Mouse (Mus musculus): ENCODE measurements at regions not wholly inside any gene's neighbourhood (a gene's known extent, or its start where the extent isn't known, plus 50 kb on each side); places are given as distances from the start of the nearest gene placed in this dataset.

DNA sequence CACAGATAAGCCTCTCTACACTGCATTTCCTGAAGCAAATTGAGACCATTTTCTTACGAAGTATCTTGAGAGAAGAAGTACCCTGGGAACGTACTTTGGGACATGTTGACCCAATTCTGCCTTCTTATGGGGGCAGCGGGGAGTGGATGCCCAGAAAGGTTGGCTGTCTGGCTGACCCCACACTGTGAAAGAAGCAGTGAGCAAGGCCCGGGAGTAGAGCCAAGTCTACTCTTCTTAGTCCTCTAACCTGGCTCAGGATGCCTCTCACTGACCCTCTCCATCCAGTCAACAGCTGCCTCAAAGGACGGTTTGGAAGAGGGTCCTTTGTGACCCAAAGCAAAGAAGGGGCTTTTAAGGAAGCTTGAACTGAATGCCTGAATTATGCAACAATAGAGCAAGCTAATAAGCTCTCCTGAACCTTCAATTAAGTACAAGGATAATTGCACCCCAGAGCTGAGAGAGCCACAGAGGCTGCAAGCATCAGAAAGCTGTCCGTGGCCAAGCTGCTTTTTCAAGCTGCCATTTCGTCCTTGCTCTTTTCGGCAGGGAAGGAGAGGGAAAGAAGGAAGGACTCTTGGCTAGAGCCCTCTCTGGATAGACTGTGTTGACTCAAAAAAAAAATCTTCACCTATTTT, 70.3 kb downstream of the Pctp start:
- 77% methylated on average over 8 of the region's 8 CpGs for WGBS

DNA sequence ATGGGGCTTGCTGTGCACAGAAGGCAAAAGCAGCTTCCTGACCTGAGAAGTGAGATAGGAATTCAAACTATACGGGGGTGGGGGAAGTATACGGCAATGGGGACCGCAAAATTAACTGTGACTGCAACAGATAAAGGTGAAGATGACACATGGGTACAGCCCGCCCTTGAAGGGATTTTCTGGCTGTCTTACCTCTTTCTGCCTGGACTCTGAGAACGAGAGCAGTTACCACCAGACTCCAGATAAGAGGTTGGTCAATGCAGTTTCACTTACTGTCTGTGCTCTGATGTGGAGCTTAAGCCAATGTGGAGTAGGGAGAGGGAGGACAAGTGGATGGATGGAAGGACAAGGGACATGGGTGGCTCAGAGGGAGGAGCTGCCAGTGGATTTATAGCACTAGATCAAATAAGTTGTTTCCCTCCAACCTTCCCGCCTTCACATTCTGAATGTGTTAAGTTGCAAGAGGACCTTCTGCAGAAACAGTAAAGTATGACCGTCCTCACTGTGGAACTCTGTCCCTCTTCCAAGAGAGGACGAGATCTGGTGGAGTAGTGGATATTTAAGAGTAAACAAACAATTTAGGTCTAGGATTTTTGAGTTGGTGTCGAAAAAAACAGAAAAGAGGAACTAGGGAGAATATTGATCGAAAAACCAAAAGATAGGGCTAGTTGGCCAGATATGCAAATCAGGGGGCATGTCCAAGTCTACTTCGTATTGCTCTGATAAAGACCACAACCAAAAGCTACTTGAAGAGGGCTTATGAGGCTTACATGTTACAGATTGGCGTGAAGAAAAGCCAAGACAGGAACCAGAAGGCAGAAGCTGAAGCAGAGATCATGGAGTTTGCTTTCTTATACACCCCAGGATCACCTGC, 73.3 kb downstream of the Pctp start:
- no peak for ATAC-seq (ENCODE audit: insufficient read depth, low FRiP score)
- Histone ChIP-seq H3K4me1 (ENCODE audit: control insufficient read depth, insufficient read depth, low read length) (no peaks in the 10 kb centered on the region), H3K4me2 (ENCODE audit: low read depth, low read length) (no peak overlapping the region), H3K9me3 (replicated peaks; ENCODE audit: control insufficient read depth, low read length) (no peaks in the 10 kb centered on the region), H3K27ac (ENCODE audit: low read length) (no peak overlapping the region), H3K36me3 (ENCODE audit: control insufficient read depth, insufficient read depth, low read length) (no peaks in the 10 kb centered on the region), H3K27me3 (ENCODE audit: control insufficient read depth, insufficient read depth, low read length) (no peaks in the 10 kb centered on the region), H3K4me3 (replicated peaks; ENCODE audit: low read length) (no peak overlapping the region), H3K9ac (ENCODE audit: low read length) (no peak overlapping the region)
- WGBS = 78% methylated on average over 12 of the region's 12 CpGs

More for the DNA sequence above, 70.3 kb downstream of the Pctp start:
- H3K27me3 ChIP-seq (ENCODE audit: control insufficient read depth, insufficient read depth, low read length) = no peaks in the 10 kb centered on the region
- no peak overlapping the region for H3K4me2 ChIP-seq (ENCODE audit: low read depth, low read length)
- no peaks in the 10 kb centered on the region for H3K9me3 ChIP-seq (replicated peaks; ENCODE audit: control insufficient read depth, low read length)
- H3K9ac ChIP-seq (ENCODE audit: low read length) = no peak overlapping the region
- no peak overlapping the region for H3K4me3 ChIP-seq (replicated peaks; ENCODE audit: low read length)
- no peaks in the 10 kb centered on the region for H3K36me3 ChIP-seq (ENCODE audit: control insufficient read depth, insufficient read depth, low read length)
- no peak for ATAC-seq (ENCODE audit: insufficient read depth, low FRiP score)
- no peaks in the 10 kb centered on the region for H3K4me1 ChIP-seq (ENCODE audit: control insufficient read depth, insufficient read depth, low read length)
- H3K27ac ChIP-seq (ENCODE audit: low read length) = no peak overlapping the region

DNA sequence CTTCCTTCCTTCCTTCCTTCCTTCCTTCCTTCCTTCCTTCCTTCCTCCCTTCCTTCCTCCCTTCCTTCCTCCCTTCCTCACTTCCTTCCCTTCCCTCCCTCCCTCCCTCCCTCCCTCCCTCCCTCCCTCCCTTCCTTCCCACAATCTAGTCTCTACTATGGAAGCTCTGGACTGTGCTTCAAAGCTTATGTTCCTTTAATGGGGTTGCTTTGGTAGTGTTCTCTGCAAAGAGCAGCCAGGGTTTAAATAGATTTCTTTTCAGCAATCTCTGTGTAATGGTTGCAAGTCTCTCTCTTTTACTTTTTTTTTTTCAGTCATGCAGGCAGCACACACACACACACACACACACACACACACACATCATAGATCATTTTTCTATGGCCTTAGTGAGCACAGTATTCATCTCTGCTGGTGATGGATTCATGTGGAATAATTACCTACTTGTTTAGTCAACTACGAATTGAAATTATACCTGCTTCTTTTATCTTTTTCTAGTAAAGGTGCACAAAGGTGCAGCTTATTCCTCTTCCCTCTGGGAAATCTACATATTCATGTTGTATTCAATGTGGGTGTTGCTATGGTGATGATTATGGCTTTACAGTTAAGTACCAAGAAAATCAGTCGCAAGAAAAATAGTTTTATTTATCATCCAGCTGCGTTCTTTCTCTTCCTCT, 75.1 kb downstream of the Pctp start:
- Histone ChIP-seq H3K9me3 (replicated peaks; ENCODE audit: control insufficient read depth, low read length) (no peaks in the 10 kb centered on the region), H3K4me1 (ENCODE audit: control insufficient read depth, insufficient read depth, low read length) (no peaks in the 10 kb centered on the region), H3K27me3 (ENCODE audit: control insufficient read depth, insufficient read depth, low read length) (no peaks in the 10 kb centered on the region), H3K36me3 (ENCODE audit: control insufficient read depth, insufficient read depth, low read length) (no peaks in the 10 kb centered on the region), H3K4me2 (ENCODE audit: low read depth, low read length) (no peak overlapping the region), H3K4me3 (replicated peaks; ENCODE audit: low read length) (no peak overlapping the region), H3K9ac (ENCODE audit: low read length) (no peak overlapping the region), H3K27ac (ENCODE audit: low read length) (no peak overlapping the region)
- WGBS = 77% methylated on average over 3 of the region's 3 CpGs
- no peak for ATAC-seq (ENCODE audit: insufficient read depth, low FRiP score)

DNA sequence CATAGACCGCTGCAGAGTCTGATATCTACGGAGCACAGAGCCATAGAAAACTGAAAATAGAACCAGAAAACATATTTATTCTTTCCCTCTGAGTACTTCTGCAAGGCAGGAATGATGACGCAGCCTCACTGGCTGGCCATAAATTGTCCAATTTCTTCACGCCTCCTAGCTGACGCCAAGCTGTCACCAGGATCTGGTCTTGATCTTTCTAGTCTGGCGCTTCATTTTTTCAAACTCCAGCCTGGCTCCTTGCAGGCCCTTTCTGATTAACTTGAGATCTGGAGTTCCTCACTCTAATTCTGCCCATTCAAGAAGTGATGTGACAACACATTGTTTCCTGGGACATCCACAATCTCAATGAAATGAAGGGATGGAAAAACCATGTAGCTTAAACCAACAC, 80.1 kb downstream of the Pctp start:
- no peak for ATAC-seq (ENCODE audit: insufficient read depth, low FRiP score)
- no peak overlapping the region for H3K4me3 ChIP-seq (replicated peaks; ENCODE audit: low read length)
- 48% methylated on average over 6 of the region's 6 CpGs for WGBS
- no peak overlapping the region for H3K9ac ChIP-seq (ENCODE audit: low read length)
- no peaks in the 10 kb centered on the region for H3K4me1 ChIP-seq (ENCODE audit: control insufficient read depth, insufficient read depth, low read length)
- no peak overlapping the region for H3K27ac ChIP-seq (ENCODE audit: low read length)
- H3K27me3 ChIP-seq (ENCODE audit: control insufficient read depth, insufficient read depth, low read length) = no peaks in the 10 kb centered on the region
- no peaks in the 10 kb centered on the region for H3K36me3 ChIP-seq (ENCODE audit: control insufficient read depth, insufficient read depth, low read length)
- H3K4me2 ChIP-seq (ENCODE audit: low read depth, low read length) = no peak overlapping the region
- no peaks in the 10 kb centered on the region for H3K9me3 ChIP-seq (replicated peaks; ENCODE audit: control insufficient read depth, low read length)

DNA sequence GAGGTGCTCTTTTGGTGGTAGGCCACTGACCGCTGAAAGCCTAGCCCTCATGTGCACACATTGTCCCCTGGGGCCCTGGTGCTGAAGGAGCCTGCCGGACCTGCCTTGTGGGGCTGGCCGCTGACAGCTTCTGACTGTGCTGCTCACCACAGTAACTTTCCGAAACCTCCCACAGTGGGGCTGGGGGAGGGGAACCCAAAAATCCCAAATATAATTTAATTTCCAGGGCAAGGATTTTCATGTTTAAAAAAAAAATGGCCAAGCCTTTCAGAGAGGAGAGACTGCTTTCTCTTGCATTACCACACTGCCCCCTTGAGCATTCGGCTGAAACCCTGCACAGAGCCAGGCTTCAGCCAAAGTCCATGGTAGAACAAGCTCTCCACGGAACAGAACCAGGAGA, 81.5 kb downstream of the Pctp start:
- Histone ChIP-seq H3K9me3 (replicated peaks; ENCODE audit: control insufficient read depth, low read length) (no peaks in the 10 kb centered on the region), H3K9ac (ENCODE audit: low read length) (no peak overlapping the region), H3K4me1 (ENCODE audit: control insufficient read depth, insufficient read depth, low read length) (no peaks in the 10 kb centered on the region), H3K27me3 (ENCODE audit: control insufficient read depth, insufficient read depth, low read length) (no peaks in the 10 kb centered on the region), H3K4me3 (replicated peaks; ENCODE audit: low read length) (no peak overlapping the region), H3K4me2 (ENCODE audit: low read depth, low read length) (no peak overlapping the region), H3K36me3 (ENCODE audit: control insufficient read depth, insufficient read depth, low read length) (no peaks in the 10 kb centered on the region), H3K27ac (ENCODE audit: low read length) (no peak overlapping the region)
- WGBS = 32% methylated on average over 6 of the region's 6 CpGs
- ATAC-seq (ENCODE audit: insufficient read depth, low FRiP score) = no peak; the same call in 1 of the 2 replicates

DNA sequence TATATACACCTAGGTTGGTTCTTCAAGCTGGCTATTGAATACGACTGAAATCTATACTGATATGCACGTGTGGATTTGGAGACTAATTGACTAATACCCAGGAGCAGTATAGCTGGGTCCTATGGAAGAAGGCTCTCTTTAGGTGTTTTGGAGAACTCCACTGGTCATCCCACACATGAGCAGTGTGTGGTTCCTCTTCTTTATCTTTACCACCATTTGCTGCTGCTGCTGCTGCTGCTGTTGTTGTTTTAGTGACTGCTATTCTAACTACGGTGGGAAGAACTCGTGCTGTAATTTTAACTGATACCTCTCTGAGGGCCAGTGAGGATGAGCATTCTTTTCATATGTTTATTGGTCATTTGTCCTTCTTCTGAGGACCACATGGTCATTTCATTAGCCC, 86.9 kb downstream of the Pctp start:
- Histone ChIP-seq H3K36me3 (ENCODE audit: control insufficient read depth, insufficient read depth, low read length) (no peaks in the 10 kb centered on the region), H3K9me3 (replicated peaks; ENCODE audit: control insufficient read depth, low read length) (no peaks in the 10 kb centered on the region), H3K9ac (ENCODE audit: low read length) (no peak overlapping the region), H3K4me3 (replicated peaks; ENCODE audit: low read length) (no peak overlapping the region), H3K27ac (ENCODE audit: low read length) (no peak overlapping the region), H3K4me1 (ENCODE audit: control insufficient read depth, insufficient read depth, low read length) (no peaks in the 10 kb centered on the region), H3K4me2 (ENCODE audit: low read depth, low read length) (no peak overlapping the region), H3K27me3 (ENCODE audit: control insufficient read depth, insufficient read depth, low read length) (no peaks in the 10 kb centered on the region)
- ATAC-seq (ENCODE audit: insufficient read depth, low FRiP score) = no peak
- 73% methylated on average over 4 of the region's 4 CpGs for WGBS

DNA sequence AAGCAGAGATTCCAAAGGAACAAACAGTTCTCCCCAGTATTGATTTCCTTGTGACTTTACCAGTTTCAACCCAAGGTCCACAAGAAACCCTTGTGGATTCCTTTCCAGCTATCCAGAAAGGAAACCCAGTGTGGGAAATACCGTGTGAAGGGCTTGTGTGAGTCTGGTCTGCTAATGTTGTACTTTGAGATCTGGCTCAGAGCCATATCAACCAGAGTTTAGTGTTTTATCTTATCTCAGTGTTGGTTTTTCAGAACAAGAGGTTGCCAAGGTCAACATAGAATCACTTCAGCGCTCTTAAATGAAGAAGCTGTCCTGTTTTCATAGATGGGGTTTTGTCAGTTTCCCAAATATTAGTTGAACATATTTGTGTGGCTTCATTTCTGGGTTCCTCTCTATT, 88.1 kb downstream of the Pctp start:
- no peak overlapping the region for H3K4me2 ChIP-seq (ENCODE audit: low read depth, low read length)
- H3K36me3 ChIP-seq (ENCODE audit: control insufficient read depth, insufficient read depth, low read length) = no peaks in the 10 kb centered on the region
- ATAC-seq (ENCODE audit: insufficient read depth, low FRiP score) = no peak
- H3K4me3 ChIP-seq (replicated peaks; ENCODE audit: low read length) = no peak overlapping the region
- no peak overlapping the region for H3K9ac ChIP-seq (ENCODE audit: low read length)
- no peak overlapping the region for H3K27ac ChIP-seq (ENCODE audit: low read length)
- H3K9me3 ChIP-seq (replicated peaks; ENCODE audit: control insufficient read depth, low read length) = no peaks in the 10 kb centered on the region
- 48% methylated on average over 2 of the region's 2 CpGs for WGBS
- H3K27me3 ChIP-seq (ENCODE audit: control insufficient read depth, insufficient read depth, low read length) = no peaks in the 10 kb centered on the region
- no peaks in the 10 kb centered on the region for H3K4me1 ChIP-seq (ENCODE audit: control insufficient read depth, insufficient read depth, low read length)

DNA sequence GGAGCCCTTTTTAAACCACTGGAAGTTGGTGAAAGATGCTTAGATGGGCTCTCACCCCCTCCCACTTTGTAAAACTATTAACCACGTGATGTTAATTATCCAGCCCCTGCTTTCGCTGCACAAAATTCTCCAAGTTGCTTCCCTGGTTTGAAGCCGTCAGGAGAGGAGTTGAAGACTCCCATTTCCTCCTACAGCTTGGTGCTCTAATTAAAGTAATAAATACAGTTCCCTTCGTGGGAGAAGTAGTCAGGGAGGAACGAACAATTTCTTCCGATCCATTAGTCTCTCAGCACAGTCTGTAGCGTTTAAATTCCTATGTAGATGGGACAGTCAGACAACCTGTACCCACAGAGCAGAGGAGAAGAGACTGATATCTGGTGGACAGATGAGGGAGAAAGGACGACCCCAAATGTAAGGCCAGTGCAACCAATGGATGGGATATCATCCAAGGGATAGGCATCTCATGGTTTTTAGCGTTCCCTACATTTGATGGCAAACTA, 101.4 kb downstream of the Pctp start:
- Histone ChIP-seq H3K4me3 (replicated peaks; ENCODE audit: low read length) (no peak overlapping the region), H3K9me3 (replicated peaks; ENCODE audit: control insufficient read depth, low read length) (no peaks in the 10 kb centered on the region), H3K27me3 (ENCODE audit: control insufficient read depth, insufficient read depth, low read length) (no peaks in the 10 kb centered on the region), H3K4me2 (ENCODE audit: low read depth, low read length) (no peak overlapping the region), H3K9ac (ENCODE audit: low read length) (no peak overlapping the region), H3K36me3 (ENCODE audit: control insufficient read depth, insufficient read depth, low read length) (no peaks in the 10 kb centered on the region), H3K27ac (ENCODE audit: low read length) (no peak overlapping the region), H3K4me1 (ENCODE audit: control insufficient read depth, insufficient read depth, low read length) (no peaks in the 10 kb centered on the region)
- WGBS = 76% methylated on average over 9 of the region's 9 CpGs
- no peak for ATAC-seq (ENCODE audit: insufficient read depth, low FRiP score)

DNA sequence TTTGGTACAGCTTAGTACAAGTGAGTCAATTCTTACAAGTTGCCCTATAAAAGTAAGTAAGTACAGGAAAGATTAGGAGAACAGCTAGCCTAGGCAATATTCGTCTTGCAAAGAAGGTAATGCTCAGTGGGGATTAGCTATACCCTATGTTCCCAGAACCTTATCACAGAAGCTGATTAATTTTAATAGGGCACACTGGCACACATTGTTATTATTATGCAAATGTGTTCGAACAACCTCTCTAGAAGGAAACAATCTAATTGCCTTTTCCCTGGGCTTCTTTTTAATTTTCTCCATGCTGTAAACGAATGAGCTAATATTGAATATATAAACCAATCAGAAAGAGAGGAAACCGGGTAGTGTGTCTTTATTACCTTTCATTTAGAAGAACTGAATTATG, 104.2 kb downstream of the Pctp start:
- ATAC-seq (ENCODE audit: insufficient read depth, low FRiP score) = no peak
- Histone ChIP-seq H3K27me3 (ENCODE audit: control insufficient read depth, insufficient read depth, low read length) (no peaks in the 10 kb centered on the region), H3K4me3 (replicated peaks; ENCODE audit: low read length) (no peak overlapping the region), H3K4me1 (ENCODE audit: control insufficient read depth, insufficient read depth, low read length) (no peaks in the 10 kb centered on the region), H3K4me2 (ENCODE audit: low read depth, low read length) (no peak overlapping the region), H3K9ac (ENCODE audit: low read length) (no peak overlapping the region), H3K27ac (ENCODE audit: low read length) (no peak overlapping the region), H3K9me3 (replicated peaks; ENCODE audit: control insufficient read depth, low read length) (no peaks in the 10 kb centered on the region), H3K36me3 (ENCODE audit: control insufficient read depth, insufficient read depth, low read length) (no peaks in the 10 kb centered on the region)
- 74% methylated on average over 4 of the region's 4 CpGs for WGBS
